In the genomic region with DNA sequence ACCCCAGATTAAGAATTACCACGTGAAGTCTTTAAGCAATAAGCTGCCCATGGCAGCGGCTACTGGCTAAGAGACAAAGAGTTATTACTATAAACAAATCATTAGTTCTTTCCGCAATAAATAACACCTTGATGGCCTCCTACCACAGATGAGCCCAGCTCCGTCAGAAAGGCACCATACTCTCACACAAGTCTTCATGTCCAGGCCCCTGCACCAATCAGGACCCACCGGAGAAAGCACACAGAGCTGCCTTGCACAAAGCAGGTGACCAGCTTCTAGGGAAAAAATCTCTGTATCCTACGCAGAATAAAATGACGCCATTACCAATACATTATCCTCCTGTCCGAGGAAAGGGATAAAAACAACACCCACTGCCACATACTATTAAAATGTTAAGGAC, we compare ENCODE assay signal across 17 mouse cellular contexts.
"Had no signal": no experiment of that assay in that cellular context is flagged by ENCODE, and none has a peak within 500 bp of the region (broad histone marks: within the 10 kb centered on the region; RNA-seq: fewer than 3 reads in every experiment).

No protein-coding gene starts in this region.

- H3K9me3 ChIP-seq: liver, embryonic 13.5 days; midbrain, embryonic 10.5 days; midbrain, embryonic 13.5 days; midbrain, embryonic 15.5 days; neural tube, embryonic 12.5 days; neural tube, embryonic 15.5 days had no signal

- ATAC-seq: midbrain, embryonic 13.5 days; midbrain, embryonic 15.5 days had no signal

- H3K27ac ChIP-seq: midbrain, embryonic 10.5 days; midbrain, embryonic 13.5 days; midbrain, embryonic 15.5 days; neural tube, embryonic 12.5 days; neural tube, embryonic 15.5 days had no signal

- H3K4me2 ChIP-seq: liver, embryonic 13.5 days; lung, embryonic 14.5 days; midbrain, embryonic 13.5 days; midbrain, embryonic 15.5 days; neural tube, embryonic 12.5 days had no signal

- H3K27me3 ChIP-seq: liver, embryonic 13.5 days; midbrain, embryonic 13.5 days; midbrain, embryonic 15.5 days; neural tube, embryonic 12.5 days; neural tube, embryonic 15.5 days had no signal

- H3K9ac ChIP-seq: lung, embryonic 14.5 days; midbrain, embryonic 13.5 days; midbrain, embryonic 15.5 days; neural tube, embryonic 12.5 days; neural tube, embryonic 15.5 days had no signal

- DNase-seq: liver, embryonic 13.5 days; lung, embryonic 14.5 days; lung, postnatal 10 days; lung, postnatal 4 days; right cerebral cortex, adult 18-20 months; right cerebral cortex, postnatal 25 days; right cerebral cortex, postnatal 4 days; spleen, adult 18-20 months; thymus, adult 18-20 months; thymus, postnatal 14 days; thymus, postnatal 36 days had no signal

- H3K4me3 ChIP-seq: liver, embryonic 13.5 days; midbrain, embryonic 10.5 days; midbrain, embryonic 13.5 days; midbrain, embryonic 15.5 days; myocyte; neural tube, embryonic 12.5 days; neural tube, embryonic 15.5 days had no signal

- H3K36me3 ChIP-seq: midbrain, embryonic 10.5 days; midbrain, embryonic 13.5 days; midbrain, embryonic 15.5 days; neural tube, embryonic 12.5 days; neural tube, embryonic 15.5 days had no signal
